Mouse (Mus musculus): Measurements from ENCODE around the gene Actl10. TPM values are rescaled to one million over a fixed set of nuclear protein-coding genes. Genes with fewer than 3 reads are reported as not detected.

Actl10 gene
- polyA plus RNA-seq (2016; fragmentation: Nextera tagmentation; extraction: Ambion mirVana): 0.18 and 0.55 TPM in 2 replicates

GRCm38 (mm10) chr2:154551476-154551875 lies at the start of gene Actl10:
TSS of gene Actl10 (plus strand) at chr2:154551776.
- H3K4me2 ChIP-seq: peak within 1 kb of the TSS; percentile 51
- peaks cover 21% of the 10 kb centered on the region for H3K4me1 ChIP-seq (replicated peaks)
- peak within 1 kb of the TSS; percentile 20 for H3K4me3 ChIP-seq (replicated peaks)
- H3K27me3 ChIP-seq: peaks cover 45% of the 10 kb centered on the region
- H3K9me3 ChIP-seq: no peaks in the 10 kb centered on the region
- H3K36me3 ChIP-seq: no peaks in the 10 kb centered on the region
- no peak within 1 kb of the TSS for H3K27ac ChIP-seq
- 71% methylated on average over 4 of the region's 4 CpGs for WGBS
- ATAC-seq (ENCODE audit: insufficient number of reproducible peaks, insufficient read depth, low FRiP score, low TSS enrichment, low read depth): no peak
- peak within 1 kb of the TSS; percentile 32 for H3K9ac ChIP-seq (replicated peaks)

GRCm38 (mm10) chr2:154507076-154507475 lies 44.5 kb upstream of the Actl10 start:
- no peaks in the 10 kb centered on the region for H3K27me3 ChIP-seq
- H3K4me1 ChIP-seq (replicated peaks): peaks cover 3% of the 10 kb centered on the region; the same call in 1 of the 2 replicates
- no peak overlapping the region for H3K4me3 ChIP-seq (replicated peaks)
- no peaks in the 10 kb centered on the region for H3K9me3 ChIP-seq
- no peak overlapping the region for H3K27ac ChIP-seq
- no peak overlapping the region for H3K9ac ChIP-seq (replicated peaks)
- WGBS: 34% methylated on average over 2 of the region's 2 CpGs
- no peak overlapping the region for H3K4me2 ChIP-seq
- ATAC-seq (ENCODE audit: insufficient number of reproducible peaks, insufficient read depth, low FRiP score, low TSS enrichment, low read depth): no peak
- peaks cover 82% of the 10 kb centered on the region for H3K36me3 ChIP-seq

DNA sequence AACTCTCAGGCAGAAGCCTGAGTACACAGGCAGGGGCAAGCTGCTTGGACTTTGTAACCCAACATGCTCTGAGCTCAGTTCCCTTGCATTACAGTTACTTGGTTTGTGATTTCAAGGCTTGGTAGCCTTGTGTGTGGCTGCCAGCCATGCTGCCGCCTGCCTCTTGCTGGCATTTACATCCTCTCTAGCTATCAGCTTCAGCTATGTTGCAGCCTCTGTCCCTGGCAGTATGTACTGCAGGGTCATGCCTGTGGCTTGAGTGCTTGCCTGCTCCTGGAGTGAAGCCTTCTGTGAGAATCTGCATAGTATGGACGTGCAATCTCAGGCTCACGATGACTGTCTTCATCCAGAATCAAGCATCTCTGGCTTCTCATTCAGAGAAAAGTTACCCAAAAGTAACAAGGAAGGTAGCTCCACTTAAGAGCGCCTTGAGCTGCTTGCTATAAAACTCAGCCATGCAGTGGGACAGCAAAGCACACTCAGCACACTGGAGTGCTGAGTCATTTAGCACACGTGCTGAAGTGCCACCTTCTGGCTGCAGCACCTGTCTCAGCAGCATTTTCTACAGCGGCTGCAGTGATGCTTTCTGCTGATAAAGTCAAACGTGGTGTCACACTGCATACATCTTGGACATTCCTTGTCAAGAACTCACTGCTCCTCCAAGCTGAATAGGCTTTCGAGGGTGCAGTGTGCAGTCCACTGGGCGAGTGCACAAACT lies 43.9 kb upstream of the Actl10 start:
- no peaks in the 10 kb centered on the region for H3K27me3 ChIP-seq
- no peak overlapping the region for H3K27ac ChIP-seq
- H3K36me3 ChIP-seq: peaks cover 89% of the 10 kb centered on the region
- H3K9me3 ChIP-seq: no peaks in the 10 kb centered on the region
- 76% methylated on average over 9 of the region's 9 CpGs for WGBS
- H3K4me2 ChIP-seq: no peak overlapping the region
- H3K9ac ChIP-seq (replicated peaks): no peak overlapping the region
- ATAC-seq (ENCODE audit: insufficient number of reproducible peaks, insufficient read depth, low FRiP score, low TSS enrichment, low read depth): no peak
- no peak overlapping the region for H3K4me3 ChIP-seq (replicated peaks)
- H3K4me1 ChIP-seq (replicated peaks): no peaks in the 10 kb centered on the region

DNA sequence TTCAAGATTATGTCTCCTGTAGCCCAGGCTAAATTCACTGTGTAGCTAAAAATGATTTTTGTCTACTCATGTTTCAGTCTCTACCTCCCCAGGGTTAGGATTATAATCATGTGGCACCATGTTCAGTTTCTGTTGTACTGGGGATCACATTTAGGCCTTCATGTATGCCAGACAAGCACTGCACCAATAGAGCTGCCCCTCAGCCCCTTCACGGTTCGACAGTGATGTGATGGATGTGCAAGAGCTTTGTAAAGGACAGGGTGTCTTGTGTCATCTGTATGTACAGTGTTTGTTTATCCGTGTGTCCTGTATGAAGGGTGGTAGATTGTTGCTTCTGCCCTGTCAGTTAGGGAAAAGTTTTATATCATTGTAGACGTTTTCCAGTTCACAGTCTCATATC lies 43.1 kb upstream of the Actl10 start:
- Histone ChIP-seq H3K36me3 (peaks cover 86% of the 10 kb centered on the region), H3K9me3 (no peaks in the 10 kb centered on the region), H3K27me3 (no peaks in the 10 kb centered on the region), H3K27ac (no peak overlapping the region), H3K4me3 (replicated peaks) (no peak overlapping the region), H3K4me1 (replicated peaks) (no peaks in the 10 kb centered on the region), H3K4me2 (no peak overlapping the region), H3K9ac (replicated peaks) (no peak overlapping the region)
- WGBS: 91% methylated on average over 4 of the region's 4 CpGs
- ATAC-seq (ENCODE audit: insufficient number of reproducible peaks, insufficient read depth, low FRiP score, low TSS enrichment, low read depth): no peak

- Histone ChIP-seq H3K27me3 (no peaks in the 10 kb centered on the region), H3K4me3 (replicated peaks) (no peak overlapping the region), H3K4me1 (replicated peaks) (no peaks in the 10 kb centered on the region), H3K36me3 (peaks cover 79% of the 10 kb centered on the region), H3K9me3 (no peaks in the 10 kb centered on the region), H3K27ac (no peak overlapping the region), H3K9ac (replicated peaks) (no peak overlapping the region), H3K4me2 (no peak overlapping the region)
- 97% methylated on average over 3 of the region's 3 CpGs for WGBS
- ATAC-seq (ENCODE audit: insufficient number of reproducible peaks, insufficient read depth, low FRiP score, low TSS enrichment, low read depth): no peak
Measured at GRCm38 (mm10) chr2:154510141-154510540, 41.4 kb upstream of the Actl10 start.

- no peak overlapping the region for H3K4me2 ChIP-seq
- peaks cover 69% of the 10 kb centered on the region for H3K36me3 ChIP-seq
- no peak overlapping the region for H3K9ac ChIP-seq (replicated peaks)
- no peak overlapping the region for H3K27ac ChIP-seq
- WGBS: 93% methylated on average over 3 of the region's 3 CpGs
- no peaks in the 10 kb centered on the region for H3K27me3 ChIP-seq
- H3K4me1 ChIP-seq (replicated peaks): no peaks in the 10 kb centered on the region
- no peak for ATAC-seq (ENCODE audit: insufficient number of reproducible peaks, insufficient read depth, low FRiP score, low TSS enrichment, low read depth)
- no peaks in the 10 kb centered on the region for H3K9me3 ChIP-seq
- no peak overlapping the region for H3K4me3 ChIP-seq (replicated peaks)
Measured at GRCm38 (mm10) chr2:154516944-154517343, 34.6 kb upstream of the Actl10 start.

- Histone ChIP-seq H3K9ac (replicated peaks) (no peak overlapping the region), H3K4me2 (no peak overlapping the region), H3K4me3 (replicated peaks) (no peak overlapping the region), H3K36me3 (peaks cover 68% of the 10 kb centered on the region), H3K9me3 (no peaks in the 10 kb centered on the region), H3K4me1 (replicated peaks) (no peaks in the 10 kb centered on the region), H3K27me3 (no peaks in the 10 kb centered on the region), H3K27ac (no peak overlapping the region)
- WGBS: 94% methylated on average over 5 of the region's 5 CpGs
- ATAC-seq (ENCODE audit: insufficient number of reproducible peaks, insufficient read depth, low FRiP score, low TSS enrichment, low read depth): no peak
Measured at GRCm38 (mm10) chr2:154517424-154517823, 34.2 kb upstream of the Actl10 start.

- H3K27me3 ChIP-seq: no peaks in the 10 kb centered on the region
- no peak for ATAC-seq (ENCODE audit: insufficient number of reproducible peaks, insufficient read depth, low FRiP score, low TSS enrichment, low read depth)
- H3K36me3 ChIP-seq: peaks cover 77% of the 10 kb centered on the region
- no peak overlapping the region for H3K4me3 ChIP-seq (replicated peaks)
- H3K9ac ChIP-seq (replicated peaks): no peak overlapping the region
- H3K4me2 ChIP-seq: no peak overlapping the region
- H3K27ac ChIP-seq: no peak overlapping the region
- H3K4me1 ChIP-seq (replicated peaks): no peaks in the 10 kb centered on the region
- H3K9me3 ChIP-seq: no peaks in the 10 kb centered on the region
Measured at GRCm38 (mm10) chr2:154521449-154521848, 30.1 kb upstream of the Actl10 start.

DNA sequence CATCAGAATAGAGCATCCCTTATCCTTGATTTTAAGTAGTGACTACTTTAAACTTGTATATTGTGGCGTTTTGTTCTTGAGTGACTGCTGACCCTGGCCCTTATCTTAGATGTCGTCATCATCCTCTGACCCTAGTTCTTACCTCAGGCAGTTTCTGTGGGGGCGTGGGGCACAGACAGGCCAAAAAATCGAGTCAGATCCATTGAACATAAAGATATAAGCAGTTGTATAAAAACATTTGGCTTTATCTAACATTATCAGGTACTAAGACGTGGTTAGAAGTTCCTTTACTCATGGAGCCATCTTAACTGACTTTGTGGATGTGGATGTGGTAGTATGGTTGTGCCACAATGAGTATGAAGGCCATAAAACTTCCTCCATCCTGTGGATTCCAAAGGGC lies 29.2 kb upstream of the Actl10 start:
- ATAC-seq (ENCODE audit: insufficient number of reproducible peaks, insufficient read depth, low FRiP score, low TSS enrichment, low read depth): no peak
- peaks cover 79% of the 10 kb centered on the region for H3K36me3 ChIP-seq
- no peaks in the 10 kb centered on the region for H3K9me3 ChIP-seq
- 93% methylated on average over 5 of the region's 5 CpGs for WGBS
- no peak overlapping the region for H3K4me2 ChIP-seq
- no peaks in the 10 kb centered on the region for H3K4me1 ChIP-seq (replicated peaks)
- no peak overlapping the region for H3K9ac ChIP-seq (replicated peaks)
- H3K27ac ChIP-seq: no peak overlapping the region
- no peak overlapping the region for H3K4me3 ChIP-seq (replicated peaks)
- no peaks in the 10 kb centered on the region for H3K27me3 ChIP-seq

GRCm38 (mm10) chr2:154525285-154525684 lies 26.3 kb upstream of the Actl10 start:
- H3K9ac ChIP-seq (replicated peaks): no peak overlapping the region
- peaks cover 85% of the 10 kb centered on the region for H3K36me3 ChIP-seq

GRCm38 (mm10) chr2:154526531-154526930 lies 25.0 kb upstream of the Actl10 start:
- H3K27me3 ChIP-seq: no peaks in the 10 kb centered on the region
- no peak for ATAC-seq (ENCODE audit: insufficient number of reproducible peaks, insufficient read depth, low FRiP score, low TSS enrichment, low read depth)
- no peak overlapping the region for H3K27ac ChIP-seq
- no peak overlapping the region for H3K4me2 ChIP-seq
- H3K4me3 ChIP-seq (replicated peaks): no peak overlapping the region
- H3K9ac ChIP-seq (replicated peaks): no peak overlapping the region
- WGBS: 85% methylated on average over 3 of the region's 3 CpGs
- H3K4me1 ChIP-seq (replicated peaks): no peaks in the 10 kb centered on the region
- peaks cover 87% of the 10 kb centered on the region for H3K36me3 ChIP-seq
- no peaks in the 10 kb centered on the region for H3K9me3 ChIP-seq

More at GRCm38 (mm10) chr2:154525285-154525684, 26.3 kb upstream of the Actl10 start:
- Histone ChIP-seq H3K27ac (no peak overlapping the region), H3K9me3 (no peaks in the 10 kb centered on the region), H3K4me3 (replicated peaks) (no peak overlapping the region), H3K4me1 (replicated peaks) (no peaks in the 10 kb centered on the region), H3K4me2 (no peak overlapping the region), H3K27me3 (no peaks in the 10 kb centered on the region)
- no peak for ATAC-seq (ENCODE audit: insufficient number of reproducible peaks, insufficient read depth, low FRiP score, low TSS enrichment, low read depth)
- 94% methylated on average over 2 of the region's 2 CpGs for WGBS

GRCm38 (mm10) chr2:154532888-154533287 lies 18.7 kb upstream of the Actl10 start:
- Histone ChIP-seq H3K9me3 (no peaks in the 10 kb centered on the region), H3K27ac (no peak overlapping the region), H3K27me3 (no peaks in the 10 kb centered on the region), H3K4me3 (replicated peaks) (no peak overlapping the region), H3K4me1 (replicated peaks) (no peaks in the 10 kb centered on the region), H3K4me2 (no peak overlapping the region), H3K9ac (replicated peaks) (no peak overlapping the region), H3K36me3 (peaks cover 94% of the 10 kb centered on the region)
- ATAC-seq (ENCODE audit: insufficient number of reproducible peaks, insufficient read depth, low FRiP score, low TSS enrichment, low read depth): no peak
- WGBS: 73% methylated on average over 3 of the region's 3 CpGs
